Mouse (Mus musculus): ENCODE data around the gene Gpr84. TPM values are rescaled to one million over a fixed set of nuclear protein-coding genes. Genes with fewer than 3 reads are reported as not detected.

Gene Gpr84
- total RNA-seq, 2 experiments from 2014 or later = not detected

GRCm38 (mm10) chr15:103335488-103336235 lies 25.2 kb upstream of the Gpr84 start:
- DNase-seq = no peak

- no peak for DNase-seq
These were observed 24.6 kb upstream of the Gpr84 start for GRCm38 (mm10) chr15:103335040-103335439.

GRCm38 (mm10) chr15:103334194-103334593 lies 23.8 kb upstream of the Gpr84 start:
- DNase-seq = no peak

- no peak for DNase-seq
These were observed 23.3 kb upstream of the Gpr84 start for GRCm38 (mm10) chr15:103333738-103334137.

- DNase-seq = no peak
These were observed 22.7 kb upstream of the Gpr84 start for GRCm38 (mm10) chr15:103333081-103333615.

- peak; percentile 95 for DNase-seq
These were observed 13.2 kb upstream of the Gpr84 start for GRCm38 (mm10) chr15:103323455-103324247.

- peak; percentile 70 for DNase-seq
These were observed 12.7 kb upstream of the Gpr84 start for GRCm38 (mm10) chr15:103323070-103323454.

GRCm38 (mm10) chr15:103322396-103322795 lies 12.0 kb upstream of the Gpr84 start:
- no peak for DNase-seq

GRCm38 (mm10) chr15:103321076-103321475 lies 10.7 kb upstream of the Gpr84 start:
- DNase-seq = peak; percentile 71

- DNase-seq = peak; percentile 61
These were observed 7.9 kb upstream of the Gpr84 start for GRCm38 (mm10) chr15:103318201-103318816.

GRCm38 (mm10) chr15:103317731-103318130 lies 7.3 kb upstream of the Gpr84 start:
- no peak for DNase-seq

GRCm38 (mm10) chr15:103317120-103317519 lies 6.7 kb upstream of the Gpr84 start:
- no peak for DNase-seq

GRCm38 (mm10) chr15:103315979-103316776 lies 5.8 kb upstream of the Gpr84 start:
- peak; percentile 78 for DNase-seq

GRCm38 (mm10) chr15:103315011-103315502 lies 4.6 kb upstream of the Gpr84 start:
- DNase-seq = peak; percentile 89

GRCm38 (mm10) chr15:103314181-103314580 lies 3.8 kb upstream of the Gpr84 start:
- DNase-seq = no peak

- DNase-seq = peak; percentile 67
These were observed 3.2 kb upstream of the Gpr84 start for GRCm38 (mm10) chr15:103313495-103314095.

- no peak for DNase-seq
These were observed 1.4 kb downstream of the Gpr84 start for GRCm38 (mm10) chr15:103308876-103309580.

GRCm38 (mm10) chr15:103308056-103308875 lies 2.1 kb downstream of the Gpr84 start:
- DNase-seq = peak; percentile 32

- DNase-seq = peak; percentile 95
These were observed 3.3 kb downstream of the Gpr84 start for GRCm38 (mm10) chr15:103307125-103307524.

All from heart, postnatal 4 days (tissue).